Mouse (Mus musculus): ENCODE results near the gene Cd83.

- TF ChIP-seq CTCF (IDR thresholded peaks at IDR 0.05; ENCODE audit: low read depth, low read length) (no peak), GATA1 (IDR thresholded peaks at IDR 0.05; ENCODE audit: borderline replicate concordance, low read length) (no peak), GATA2 (IDR thresholded peaks at IDR 0.05; ENCODE audit: borderline replicate concordance, low read depth, low read length) (no peak), POLR2AphosphoS5 (IDR thresholded peaks at IDR 0.05; ENCODE audit: insufficient replicate concordance, low read depth, low read length) (no peak), TAL1 (conservative IDR thresholded peaks at IDR 0.05; ENCODE audit: low read depth, low read length) (no peak)
Measured at GRCm38 (mm10) chr13:43795334-43795733, 10.8 kb downstream of the Cd83 start.
